Mouse (Mus musculus): ENCODE data around the gene Nr5a2.
"Not testable (repeated sequence)": the region's sequence is repeated elsewhere in the genome, so short reads cannot be mapped to it uniquely, and the experiment has no call there.

The Nr5a2 gene

GRCm38 (mm10) chr1:136840512-136840911 is 119.7 kb downstream of the Nr5a2 start:
- no peak for DNase-seq (ENCODE audit: low read depth, low spot score)

GRCm38 (mm10) chr1:136839202-136839601 is 121.0 kb downstream of the Nr5a2 start:
- no peak for DNase-seq (ENCODE audit: low read depth, low spot score)

- no peak for DNase-seq (ENCODE audit: low read depth, low spot score)
Observed at GRCm38 (mm10) chr1:136832305-136833152, 127.7 kb downstream of the Nr5a2 start.

GRCm38 (mm10) chr1:136830992-136831391 is 129.3 kb downstream of the Nr5a2 start:
- DNase-seq (ENCODE audit: low read depth, low spot score): no peak

GRCm38 (mm10) chr1:136829931-136830330 is 130.3 kb downstream of the Nr5a2 start:
- no peak for DNase-seq (ENCODE audit: low read depth, low spot score)

- DNase-seq (ENCODE audit: low read depth, low spot score): no peak
Observed at GRCm38 (mm10) chr1:136823897-136824296, 136.4 kb downstream of the Nr5a2 start.

GRCm38 (mm10) chr1:136800625-136801024 is 159.6 kb downstream of the Nr5a2 start:
- DNase-seq (ENCODE audit: low read depth, low spot score): no peak

GRCm38 (mm10) chr1:136796361-136797090 is 163.7 kb downstream of the Nr5a2 start:
- DNase-seq (ENCODE audit: low read depth, low spot score): no peak

GRCm38 (mm10) chr1:136792957-136793883 is 167.0 kb downstream of the Nr5a2 start:
- not testable (repeated sequence) for DNase-seq (ENCODE audit: low read depth, low spot score)

All from retina, postnatal 7 days (tissue).